ENCODE assay signal across 25 mouse cellular contexts in genomic region chr8:74901765-74902164, GRCm38 (mm10). TPM values are rescaled to one million over a fixed set of nuclear protein-coding genes. Genes with fewer than 3 reads are reported as not detected.
"Had no signal": no experiment of that assay in that cellular context is flagged by ENCODE, and none has a peak within 500 bp of the region (broad histone marks: within the 10 kb centered on the region; RNA-seq: fewer than 3 reads in every experiment).

No protein-coding gene starts in this region.

- H3K36me3 ChIP-seq: lung, embryonic 15.5 days; midbrain, embryonic 10.5 days; midbrain, embryonic 12.5 days; neural tube, embryonic 13.5 days; neural tube, embryonic 15.5 days; stomach, embryonic 15.5 days had no signal

- DNase-seq: liver, postnatal 0 days; lung, adult 2 months; lung, postnatal 14 days; lung, postnatal 4 days; midbrain, embryonic 14.5 days; retina, postnatal 1 day; right cerebral cortex, adult 18-20 months; right cerebral cortex, postnatal 25 days; right cerebral cortex, postnatal 4 days; thymus, adult 2 months; thymus, postnatal 36 days had no signal

- ATAC-seq: liver, postnatal 0 days; lung, postnatal 0 days; midbrain, embryonic 16.5 days had no signal

- H3K27ac ChIP-seq: lung, embryonic 15.5 days; midbrain, embryonic 10.5 days; midbrain, embryonic 12.5 days; neural tube, embryonic 13.5 days; neural tube, embryonic 15.5 days; stomach, embryonic 15.5 days; stomach, postnatal 0 days had no signal

- H3K4me2 ChIP-seq: lung, embryonic 15.5 days; midbrain, embryonic 12.5 days; neural tube, embryonic 13.5 days; neural tube, embryonic 15.5 days; stomach, embryonic 15.5 days had no signal

- H3K9me3 ChIP-seq: lung, embryonic 15.5 days; midbrain, embryonic 10.5 days; midbrain, embryonic 12.5 days; neural tube, embryonic 13.5 days; neural tube, embryonic 15.5 days; stomach, embryonic 15.5 days had no signal

- H3K4me1 ChIP-seq: lung, embryonic 15.5 days; neural tube, embryonic 13.5 days; stomach, embryonic 15.5 days had no signal

- H3K9ac ChIP-seq: liver, postnatal 0 days; lung, embryonic 15.5 days; midbrain, embryonic 12.5 days; neural tube, embryonic 13.5 days; neural tube, embryonic 15.5 days; stomach, embryonic 15.5 days had no signal

- H3K27me3 ChIP-seq: lung, embryonic 15.5 days; midbrain, embryonic 12.5 days; neural tube, embryonic 13.5 days; neural tube, embryonic 15.5 days; stomach, embryonic 15.5 days had no signal

- H3K4me3 ChIP-seq: lung, embryonic 15.5 days; midbrain, embryonic 10.5 days; midbrain, embryonic 12.5 days; myocyte; neural tube, embryonic 13.5 days; neural tube, embryonic 15.5 days; stomach, embryonic 15.5 days had no signal

RNA-seq across cellular contexts. Expression of gene Isx, which starts 28.8 kb away (rescaled TPM):
- total RNA-seq: megakaryocyte, adult 5-6 weeks; megakaryocyte-erythroid progenitor cell, adult 5-6 weeks had no signal
- polyA plus RNA-seq: liver, postnatal 0 days; lung, adult 2 months; lung, embryonic 15.5 days; lung, postnatal 0 days; midbrain, embryonic 10.5 days; midbrain, embryonic 12.5 days; midbrain, embryonic 14.5 days; midbrain, embryonic 16.5 days; neural tube, embryonic 11.5 days; neural tube, embryonic 13.5 days; neural tube, embryonic 15.5 days; testis, adult 2 months had no signal
